Mouse (Mus musculus) bone marrow, adult 2 months (tissue): ENCODE data around the gene Tmed6. TPM values are rescaled to one million over a fixed set of nuclear protein-coding genes. Genes with fewer than 3 reads are reported as not detected.
"Not testable (repeated sequence)": the region's sequence is repeated elsewhere in the genome, so short reads cannot be mapped to it uniquely, and the experiment has no call there.

Source experiments
- H3K27ac ChIP-seq: fragments of 200-500 bp; 2 replicates; pipeline ENCODE4 v1.5.1; 2012; ENCODE audit warnings: low read depth, mild to moderate bottlenecking, control low read depth, inconsistent platforms, low read length; ENCODE audit not compliant: control insufficient read depth, poor library complexity, insufficient read depth
- H3K4me1 ChIP-seq: fragments of 200-500 bp; 2 replicates; pipeline ENCODE4 v1.6.1; 2011; ENCODE audit warnings: low read length; ENCODE audit not compliant: control insufficient read depth, insufficient read depth
- H3K4me3 ChIP-seq: fragments of 200-500 bp; replicated peaks from 2 replicates; pipeline ENCODE3; 2011; ENCODE audit warnings: mild to moderate bottlenecking, low read depth, low read length, control low read depth; ENCODE audit not compliant: control insufficient read depth
- CTCF ChIP-seq: fragments of 200-500 bp; IDR thresholded peaks from 2 replicates; pipeline ENCODE4 v1.5.1; 2011; ENCODE audit warnings: low read length, control low read depth; ENCODE audit not compliant: control insufficient read depth, insufficient read depth
- POLR2A ChIP-seq: fragments of 200-500 bp; IDR thresholded peaks from 2 replicates; pipeline ENCODE4 v1.6.1; 2011; ENCODE audit warnings: low read depth, mild to moderate bottlenecking, control low read depth, low read length, borderline replicate concordance; ENCODE audit not compliant: control insufficient read depth
- WGBS: fragments of 180-500 bp; shearing (Covaris S2); methylation state at CpG from one replicate; pipeline ENCODE4 v1.1.7; 2018; 5-methylcytosine and 5-hydroxymethylcytosine counted together
- polyA plus RNA-seq: library from polyadenylated mRNA; stranded (reverse); fragments of >200 nt; gene quantifications from 2 replicates; pipeline ENCODE4 v1.2.4, GENCODE M21; 2011; ENCODE audit warnings: low replicate concordance; ENCODE audit not compliant: missing spikeins, insufficient read depth, insufficient read length

Gene Tmed6
- polyA plus RNA-seq, 1 experiment, result not detected

GRCm38 (mm10) chr8:107049480-107049879 is 16.0 kb downstream of the Tmed6 start:
- no peak for TF ChIP-seq CTCF
- no peak for TF ChIP-seq POLR2A
- no peak overlapping the region for H3K4me3 ChIP-seq
- no peaks in the 10 kb centered on the region for H3K4me1 ChIP-seq
- 81% methylated on average over 4 of the region's 4 CpGs for WGBS
- no peak overlapping the region for H3K27ac ChIP-seq

- peak within 1 kb of the TSS; percentile 86 for H3K27ac ChIP-seq
- peak; percentile 80; the same call in 1 of the 2 replicates for TF ChIP-seq POLR2A
- TF ChIP-seq CTCF, result no peak
- WGBS, result under 1% methylated on average over 87 of the region's 87 CpGs
- no peaks in the 10 kb centered on the region for H3K4me1 ChIP-seq
- H3K4me3 ChIP-seq, result peak within 1 kb of the TSS; percentile 84
Observed at GRCm38 (mm10) chr8:107048061-107048941, 17.1 kb downstream of the Tmed6 start, which contains the start of gene Pdf. Pdf (minus strand) TSS chr8:107048614.

DNA sequence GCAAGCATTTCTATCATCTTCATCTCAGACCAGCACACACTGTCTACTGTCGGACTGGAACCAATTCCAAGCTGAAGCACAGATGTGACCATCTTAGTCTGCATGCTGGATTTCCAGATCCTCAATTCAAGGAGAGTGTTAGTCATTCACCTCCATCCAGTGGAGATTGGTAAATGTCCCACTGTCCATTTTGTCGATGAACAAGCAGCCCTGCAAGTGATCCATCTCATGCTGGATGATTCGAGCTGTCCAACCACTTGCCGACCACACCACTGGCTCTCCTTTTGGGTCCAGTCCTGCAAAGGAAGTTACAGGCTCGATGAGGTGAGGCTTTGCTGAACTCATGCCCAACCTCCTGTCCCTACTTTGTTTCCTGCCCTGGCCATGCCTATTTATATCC is 18.5 kb downstream of the Tmed6 start:
- H3K4me3 ChIP-seq, result no peak overlapping the region
- WGBS, result 65% methylated on average over 5 of the region's 5 CpGs
- no peaks in the 10 kb centered on the region for H3K4me1 ChIP-seq
- no peak overlapping the region for H3K27ac ChIP-seq
- no peak for TF ChIP-seq POLR2A
- no peak for TF ChIP-seq CTCF

DNA sequence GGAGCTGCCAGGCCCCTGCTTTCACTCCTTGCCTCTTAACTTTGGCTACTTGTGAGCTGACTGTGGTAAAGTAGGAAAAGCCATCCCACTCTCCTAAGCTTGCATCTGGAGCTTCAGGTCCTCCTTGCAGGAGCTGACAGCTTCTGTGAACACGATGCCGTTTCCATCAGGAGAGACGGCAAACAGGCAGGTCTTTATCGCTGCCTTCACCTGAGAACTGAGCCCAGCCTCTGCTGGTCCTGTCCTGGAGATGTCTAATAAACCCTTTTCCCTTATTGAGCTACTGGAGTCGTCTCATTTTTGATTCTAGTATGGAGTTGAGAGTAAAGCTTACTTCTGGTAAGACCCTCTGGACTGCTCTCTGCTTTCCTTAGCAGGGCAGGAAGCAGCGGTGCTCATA is 20.0 kb downstream of the Tmed6 start:
- no peak for TF ChIP-seq POLR2A
- no peak for TF ChIP-seq CTCF
- Histone ChIP-seq H3K4me3 (no peak overlapping the region), H3K4me1 (no peaks in the 10 kb centered on the region), H3K27ac (no peak overlapping the region)
- 80% methylated on average over 6 of the region's 6 CpGs for WGBS

GRCm38 (mm10) chr8:107040632-107041031 is 24.8 kb downstream of the Tmed6 start:
- no peak overlapping the region for H3K4me3 ChIP-seq
- 41% methylated on average over 7 of the region's 7 CpGs for WGBS
- no peak overlapping the region for H3K27ac ChIP-seq
- TF ChIP-seq CTCF (no peak), POLR2A (no peak)
- no peaks in the 10 kb centered on the region for H3K4me1 ChIP-seq

DNA sequence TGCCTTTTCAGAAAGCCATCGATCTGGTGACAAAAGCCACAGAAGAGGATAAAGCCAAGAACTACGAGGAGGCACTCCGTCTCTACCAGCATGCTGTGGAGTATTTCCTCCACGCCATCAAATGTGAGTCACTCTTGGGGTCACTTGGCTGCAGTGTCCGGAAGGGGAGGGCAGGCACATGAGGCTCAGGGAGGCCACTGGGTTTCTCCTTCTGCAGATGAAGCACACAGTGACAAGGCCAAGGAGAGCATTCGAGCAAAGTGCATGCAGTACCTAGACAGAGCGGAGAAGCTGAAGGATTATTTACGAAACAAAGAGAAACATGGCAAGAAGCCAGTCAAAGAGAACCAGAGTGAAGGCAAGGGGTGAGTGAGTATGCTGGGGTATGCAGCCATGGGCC is 28.8 kb downstream of the Tmed6 start:
- TF ChIP-seq CTCF, result no peak
- no peak for TF ChIP-seq POLR2A
- no peak overlapping the region for H3K27ac ChIP-seq
- 88% methylated on average over 8 of the region's 8 CpGs for WGBS
- peaks cover 2% of the 10 kb centered on the region; the same call in 1 of the 2 replicates for H3K4me1 ChIP-seq
- H3K4me3 ChIP-seq, result no peak overlapping the region

DNA sequence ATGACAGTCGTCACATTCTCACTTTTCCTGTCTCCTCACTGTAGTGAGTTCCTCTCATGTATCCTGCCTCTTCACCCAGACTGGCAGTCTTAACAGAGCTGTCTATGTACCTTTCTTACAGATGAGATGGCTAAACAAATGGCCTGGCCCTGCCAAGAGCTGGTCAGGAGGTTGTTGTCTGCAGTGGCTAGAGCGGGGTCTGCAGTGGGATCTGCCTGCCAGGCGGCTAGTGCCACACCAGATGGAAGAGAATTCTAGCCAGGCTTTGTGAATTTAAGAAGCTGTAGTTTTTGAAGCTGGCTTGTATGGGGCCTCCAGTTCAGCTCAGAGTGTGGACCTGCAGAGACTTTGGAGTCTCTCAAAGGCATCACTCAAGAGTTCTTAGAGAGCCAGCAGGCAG is 29.8 kb downstream of the Tmed6 start:
- Histone ChIP-seq H3K27ac (no peak overlapping the region), H3K4me3 (no peak overlapping the region), H3K4me1 (peaks cover 2% of the 10 kb centered on the region; the same call in 1 of the 2 replicates)
- WGBS, result 83% methylated on average over 3 of the region's 3 CpGs
- TF ChIP-seq POLR2A (no peak), CTCF (no peak)

DNA sequence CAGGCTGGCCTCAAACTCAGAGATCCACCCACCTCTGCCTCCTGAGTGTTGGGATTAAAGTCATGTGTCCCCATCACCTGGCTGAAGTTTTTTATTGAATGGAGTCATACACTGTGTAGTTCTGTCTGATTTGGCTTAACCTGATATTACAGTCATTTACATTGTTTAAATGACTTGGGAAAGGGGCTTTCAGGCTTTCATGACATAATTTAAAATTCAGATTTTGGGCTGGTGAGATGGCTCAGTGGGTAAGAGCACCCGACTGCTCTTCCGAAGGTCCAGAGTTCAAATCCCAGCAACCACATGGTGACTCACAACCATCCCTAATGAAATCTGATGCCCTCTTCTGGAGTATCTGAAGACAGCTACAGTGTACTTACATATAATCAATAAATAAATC is 31.8 kb downstream of the Tmed6 start:
- not testable (repeated sequence) for H3K4me1 ChIP-seq, H3K27ac ChIP-seq, H3K4me3 ChIP-seq
- WGBS, result 94% methylated on average over 2 of the region's 2 CpGs
